Mouse (Mus musculus) spleen, adult 2 months (tissue): Measurements from ENCODE around the gene Tomm6.

Experiments
- CTCF ChIP-seq: fragments of 200-500 bp; IDR thresholded peaks from 2 replicates; pipeline ENCODE4 v1.5.1; 2011; ENCODE audit warnings: mild to moderate bottlenecking, inconsistent platforms; ENCODE audit not compliant: insufficient read depth, insufficient read length, insufficient replicate concordance; ENCODE audit errors: extremely low read depth
- POLR2A ChIP-seq: fragments of 200-500 bp; IDR thresholded peaks from 2 replicates; pipeline ENCODE4 v1.6.1; 2011; ENCODE audit warnings: low read depth, low read length, inconsistent platforms

- TF ChIP-seq POLR2A, result no peak
- TF ChIP-seq CTCF, result no peak
Observed at GRCm38 (mm10) chr17:47672311-47673111, 15.7 kb downstream of the Tomm6 start.
